Mouse (Mus musculus): ENCODE data around the gene Stpg1. TPM values are rescaled to one million over a fixed set of nuclear protein-coding genes. Genes with fewer than 3 reads are reported as not detected.

Gene Stpg1
- polyA plus RNA-seq (2014; fragmentation: Nextera tagmentation; extraction: Ambion mirVana), result 0.65 TPM in 1 of 2 replicates, not detected in the other

- Histone ChIP-seq H3K4me1 (ENCODE audit: control insufficient read depth, insufficient read depth, low read length) (no peaks in the 10 kb centered on the region), H3K9me3 (ENCODE audit: control insufficient read depth, low read length) (no peaks in the 10 kb centered on the region), H3K9ac (ENCODE audit: low read depth, low read length) (peak within 1 kb of the TSS; percentile 60), H3K27ac (replicated peaks; ENCODE audit: low read depth, low read length) (no peak within 1 kb of the TSS; the same call in 1 of the 2 replicates), H3K4me3 (ENCODE audit: low read depth, low read length) (peak within 1 kb of the TSS; percentile 72), H3K36me3 (ENCODE audit: control insufficient read depth, insufficient read depth, low read length) (0 out of 2 replicates have a peak, but pooled peaks cover 5% of the 10 kb centered on the region), H3K4me2 (ENCODE audit: low read depth, low read length) (peak within 1 kb of the TSS; percentile 90), H3K27me3 (replicated peaks; ENCODE audit: control insufficient read depth, insufficient read depth, low read length) (no peaks in the 10 kb centered on the region)
- under 1% methylated on average over 39 of the region's 53 CpGs for WGBS
- DNase-seq (ENCODE audit: low spot score), result peak; percentile 98
- peak; percentile 99 for ATAC-seq (ENCODE audit: low read depth)
Observed at GRCm38 (mm10) chr4:135494521-135495396, at the start of gene Stpg1, which contains the start of gene Nipal3. TSS of gene Stpg1 (plus strand) at chr4:135494790. TSS of gene Nipal3 (minus strand) at chr4:135495038.

- ATAC-seq (ENCODE audit: low read depth) (0 out of 2 replicates have a peak, but pooled peaks have one; percentile 37), DNase-seq (ENCODE audit: low spot score) (peak; percentile 56)
- no peak overlapping the region for H3K27ac ChIP-seq (replicated peaks; ENCODE audit: low read depth, low read length)
- no peak overlapping the region for H3K4me3 ChIP-seq (ENCODE audit: low read depth, low read length)
- WGBS, result 44% methylated on average over 18 of the region's 18 CpGs
- H3K4me2 ChIP-seq (ENCODE audit: low read depth, low read length), result peak overlapping the region; percentile 32
- H3K9ac ChIP-seq (ENCODE audit: low read depth, low read length), result peak overlapping the region; percentile 42
- H3K27me3 ChIP-seq (replicated peaks; ENCODE audit: control insufficient read depth, insufficient read depth, low read length), result no peaks in the 10 kb centered on the region
- H3K36me3 ChIP-seq (ENCODE audit: control insufficient read depth, insufficient read depth, low read length), result no peaks in the 10 kb centered on the region
- H3K9me3 ChIP-seq (ENCODE audit: control insufficient read depth, low read length), result no peaks in the 10 kb centered on the region
- peaks cover 10% of the 10 kb centered on the region for H3K4me1 ChIP-seq (ENCODE audit: control insufficient read depth, insufficient read depth, low read length)
Observed at GRCm38 (mm10) chr4:135451360-135452015, 43.1 kb upstream of the Stpg1 start.

DNA sequence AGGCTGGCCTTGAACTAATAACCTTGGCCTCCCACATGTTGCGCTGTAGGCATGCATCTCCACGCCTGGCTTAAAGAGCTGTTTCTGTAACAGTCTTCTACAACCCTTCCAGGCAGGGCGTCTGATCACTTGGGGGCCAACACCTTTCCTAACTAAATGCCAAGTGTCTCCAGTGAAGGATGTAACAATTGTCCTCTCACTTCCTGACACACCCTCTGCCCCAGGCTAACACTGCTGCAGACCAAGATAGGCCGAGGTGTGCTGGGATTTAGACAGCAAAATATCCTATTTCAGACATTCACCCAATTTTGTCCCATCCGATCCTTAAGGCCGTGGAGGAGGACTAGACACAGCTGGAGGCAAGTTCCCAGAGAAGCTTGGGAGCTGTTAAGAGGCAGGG lies 41.4 kb upstream of the Stpg1 start:
- Histone ChIP-seq H3K27me3 (replicated peaks; ENCODE audit: control insufficient read depth, insufficient read depth, low read length) (no peaks in the 10 kb centered on the region), H3K4me1 (ENCODE audit: control insufficient read depth, insufficient read depth, low read length) (peaks cover 10% of the 10 kb centered on the region), H3K4me3 (ENCODE audit: low read depth, low read length) (no peak overlapping the region), H3K9me3 (ENCODE audit: control insufficient read depth, low read length) (no peaks in the 10 kb centered on the region), H3K4me2 (ENCODE audit: low read depth, low read length) (no peak overlapping the region), H3K9ac (ENCODE audit: low read depth, low read length) (0 out of 2 replicates have a peak overlapping the region, but pooled peaks have one; percentile 25), H3K27ac (replicated peaks; ENCODE audit: low read depth, low read length) (no peak overlapping the region), H3K36me3 (ENCODE audit: control insufficient read depth, insufficient read depth, low read length) (no peaks in the 10 kb centered on the region)
- ATAC-seq (ENCODE audit: low read depth) (no peak), DNase-seq (ENCODE audit: low spot score) (no peak)
- 61% methylated on average over 6 of the region's 6 CpGs for WGBS

DNA sequence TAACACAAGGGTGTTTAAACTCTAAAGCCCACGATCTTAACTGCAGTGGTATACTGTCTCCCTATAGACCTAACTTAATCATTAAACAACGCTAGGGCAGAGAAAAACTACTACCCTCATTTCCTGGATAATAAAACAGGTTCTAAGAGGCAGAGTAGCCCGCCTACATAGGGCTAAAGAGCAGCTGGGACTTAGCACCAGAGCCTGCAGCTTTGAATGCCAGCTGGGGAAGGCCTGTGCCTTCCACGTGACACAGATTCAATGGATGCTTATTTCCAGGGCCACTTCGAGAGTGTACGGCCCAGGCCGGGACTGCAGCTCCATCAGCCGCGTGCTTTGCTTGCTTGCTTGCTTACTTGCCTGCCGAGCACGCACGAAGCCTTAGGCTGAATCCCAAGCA lies 41.0 kb upstream of the Stpg1 start:
- no peak overlapping the region for H3K27ac ChIP-seq (replicated peaks; ENCODE audit: low read depth, low read length)
- H3K27me3 ChIP-seq (replicated peaks; ENCODE audit: control insufficient read depth, insufficient read depth, low read length), result no peaks in the 10 kb centered on the region
- H3K36me3 ChIP-seq (ENCODE audit: control insufficient read depth, insufficient read depth, low read length), result no peaks in the 10 kb centered on the region
- no peaks in the 10 kb centered on the region for H3K9me3 ChIP-seq (ENCODE audit: control insufficient read depth, low read length)
- H3K9ac ChIP-seq (ENCODE audit: low read depth, low read length), result 0 out of 2 replicates have a peak overlapping the region, but pooled peaks have one; percentile 25
- no peak overlapping the region for H3K4me3 ChIP-seq (ENCODE audit: low read depth, low read length)
- DNase-seq (ENCODE audit: low spot score), result peak; percentile 25
- no peak; the same call in 1 of the 2 replicates for ATAC-seq (ENCODE audit: low read depth)
- H3K4me1 ChIP-seq (ENCODE audit: control insufficient read depth, insufficient read depth, low read length), result peaks cover 10% of the 10 kb centered on the region
- 73% methylated on average over 12 of the region's 12 CpGs for WGBS
- no peak overlapping the region for H3K4me2 ChIP-seq (ENCODE audit: low read depth, low read length)

DNA sequence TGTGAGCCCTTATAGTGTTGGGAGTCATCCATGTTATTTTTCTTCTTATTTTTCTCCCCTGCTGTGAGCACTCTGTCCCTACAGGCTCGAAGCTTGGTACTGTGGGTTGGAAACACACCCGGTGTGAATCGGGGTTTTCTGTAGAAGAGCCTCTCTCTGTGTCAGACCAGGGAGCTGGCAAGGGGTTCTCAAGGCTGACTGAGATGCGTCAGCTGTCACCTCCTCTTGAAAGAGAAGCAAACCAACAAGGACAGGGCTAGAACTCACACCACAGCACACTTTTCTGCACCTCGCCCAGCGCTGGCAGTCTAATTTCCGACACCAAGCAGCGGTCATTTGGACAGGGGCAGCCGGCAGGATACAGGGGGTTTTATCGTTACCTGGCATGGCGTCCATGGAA lies 31.2 kb upstream of the Stpg1 start:
- no peak overlapping the region for H3K9ac ChIP-seq (ENCODE audit: low read depth, low read length)
- H3K27me3 ChIP-seq (replicated peaks; ENCODE audit: control insufficient read depth, insufficient read depth, low read length), result no peaks in the 10 kb centered on the region
- H3K9me3 ChIP-seq (ENCODE audit: control insufficient read depth, low read length), result no peaks in the 10 kb centered on the region
- H3K4me3 ChIP-seq (ENCODE audit: low read depth, low read length), result no peak overlapping the region
- no peak overlapping the region for H3K4me2 ChIP-seq (ENCODE audit: low read depth, low read length)
- DNase-seq (ENCODE audit: low spot score), result no peak
- no peaks in the 10 kb centered on the region for H3K4me1 ChIP-seq (ENCODE audit: control insufficient read depth, insufficient read depth, low read length)
- H3K27ac ChIP-seq (replicated peaks; ENCODE audit: low read depth, low read length), result no peak overlapping the region
- no peaks in the 10 kb centered on the region for H3K36me3 ChIP-seq (ENCODE audit: control insufficient read depth, insufficient read depth, low read length)
- no peak for ATAC-seq (ENCODE audit: low read depth)
- WGBS, result 91% methylated on average over 11 of the region's 11 CpGs

DNA sequence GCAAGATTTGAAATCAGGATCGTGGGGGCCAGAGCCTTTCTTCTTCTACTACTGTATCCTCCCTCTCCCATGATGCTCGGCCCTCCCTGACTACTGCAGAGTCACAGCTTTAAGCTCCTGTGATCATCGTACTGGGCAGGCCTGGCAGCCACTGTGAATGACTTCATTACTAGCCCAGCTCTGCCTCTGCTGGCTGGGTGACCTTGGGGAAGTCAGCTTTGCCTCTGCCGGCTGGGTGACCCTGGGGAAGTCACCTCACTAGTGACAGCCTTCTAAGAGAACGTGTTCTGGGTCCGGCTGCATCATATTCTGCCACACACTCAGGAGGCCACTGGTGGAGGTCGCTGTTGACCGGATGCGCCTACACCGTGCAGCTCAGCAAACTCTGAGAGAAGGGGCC lies 16.7 kb upstream of the Stpg1 start:
- no peak overlapping the region for H3K4me3 ChIP-seq (ENCODE audit: low read depth, low read length)
- WGBS, result 79% methylated on average over 10 of the region's 10 CpGs
- DNase-seq (ENCODE audit: low spot score) (no peak), ATAC-seq (ENCODE audit: low read depth) (no peak)
- no peaks in the 10 kb centered on the region for H3K4me1 ChIP-seq (ENCODE audit: control insufficient read depth, insufficient read depth, low read length)
- H3K27me3 ChIP-seq (replicated peaks; ENCODE audit: control insufficient read depth, insufficient read depth, low read length), result no peaks in the 10 kb centered on the region
- no peak overlapping the region for H3K9ac ChIP-seq (ENCODE audit: low read depth, low read length)
- H3K4me2 ChIP-seq (ENCODE audit: low read depth, low read length), result no peak overlapping the region
- no peaks in the 10 kb centered on the region for H3K36me3 ChIP-seq (ENCODE audit: control insufficient read depth, insufficient read depth, low read length)
- H3K9me3 ChIP-seq (ENCODE audit: control insufficient read depth, low read length), result no peaks in the 10 kb centered on the region
- H3K27ac ChIP-seq (replicated peaks; ENCODE audit: low read depth, low read length), result no peak overlapping the region

- DNase-seq (ENCODE audit: low spot score) (no peak), ATAC-seq (ENCODE audit: low read depth) (no peak)
- H3K9me3 ChIP-seq (ENCODE audit: control insufficient read depth, low read length), result no peaks in the 10 kb centered on the region
- H3K4me2 ChIP-seq (ENCODE audit: low read depth, low read length), result no peak overlapping the region
- no peaks in the 10 kb centered on the region for H3K36me3 ChIP-seq (ENCODE audit: control insufficient read depth, insufficient read depth, low read length)
- no peak overlapping the region for H3K27ac ChIP-seq (replicated peaks; ENCODE audit: low read depth, low read length)
- 61% methylated on average over 9 of the region's 9 CpGs for WGBS
- no peak overlapping the region for H3K9ac ChIP-seq (ENCODE audit: low read depth, low read length)
- no peaks in the 10 kb centered on the region for H3K27me3 ChIP-seq (replicated peaks; ENCODE audit: control insufficient read depth, insufficient read depth, low read length)
- no peaks in the 10 kb centered on the region for H3K4me1 ChIP-seq (ENCODE audit: control insufficient read depth, insufficient read depth, low read length)
- no peak overlapping the region for H3K4me3 ChIP-seq (ENCODE audit: low read depth, low read length)
Observed at GRCm38 (mm10) chr4:135480370-135480769, 14.2 kb upstream of the Stpg1 start.

- Histone ChIP-seq H3K4me1 (ENCODE audit: control insufficient read depth, insufficient read depth, low read length) (no peaks in the 10 kb centered on the region), H3K9ac (ENCODE audit: low read depth, low read length) (no peak overlapping the region), H3K27ac (replicated peaks; ENCODE audit: low read depth, low read length) (no peak overlapping the region), H3K36me3 (ENCODE audit: control insufficient read depth, insufficient read depth, low read length) (0 out of 2 replicates have a peak, but pooled peaks cover 3% of the 10 kb centered on the region), H3K27me3 (replicated peaks; ENCODE audit: control insufficient read depth, insufficient read depth, low read length) (no peaks in the 10 kb centered on the region), H3K9me3 (ENCODE audit: control insufficient read depth, low read length) (no peaks in the 10 kb centered on the region), H3K4me3 (ENCODE audit: low read depth, low read length) (no peak overlapping the region), H3K4me2 (ENCODE audit: low read depth, low read length) (no peak overlapping the region)
- DNase-seq (ENCODE audit: low spot score) (no peak), ATAC-seq (ENCODE audit: low read depth) (no peak)
- WGBS, result 72% methylated on average over 10 of the region's 10 CpGs
Observed at GRCm38 (mm10) chr4:135485086-135485485, 9.5 kb upstream of the Stpg1 start.
